Mouse (Mus musculus) erythroblast, embryonic 14.5 days (primary cell): ENCODE measurements at regions not wholly inside any gene's neighbourhood (a gene's known extent, or its start where the extent isn't known, plus 50 kb on each side); places are given as distances from the start of the nearest gene placed in this dataset.

ENCODE experiments used
- GATA1 ChIP-seq: IDR thresholded peaks from 2 replicates; pipeline ENCODE4 v1.6.1; 2012; ENCODE audit warnings: low read length, inconsistent platforms, mixed read lengths
- TAL1 ChIP-seq: IDR thresholded peaks from 3 replicates; pipeline ENCODE4 v1.6.1; 2012; ENCODE audit warnings: low read length, inconsistent platforms, mixed read lengths

DNA sequence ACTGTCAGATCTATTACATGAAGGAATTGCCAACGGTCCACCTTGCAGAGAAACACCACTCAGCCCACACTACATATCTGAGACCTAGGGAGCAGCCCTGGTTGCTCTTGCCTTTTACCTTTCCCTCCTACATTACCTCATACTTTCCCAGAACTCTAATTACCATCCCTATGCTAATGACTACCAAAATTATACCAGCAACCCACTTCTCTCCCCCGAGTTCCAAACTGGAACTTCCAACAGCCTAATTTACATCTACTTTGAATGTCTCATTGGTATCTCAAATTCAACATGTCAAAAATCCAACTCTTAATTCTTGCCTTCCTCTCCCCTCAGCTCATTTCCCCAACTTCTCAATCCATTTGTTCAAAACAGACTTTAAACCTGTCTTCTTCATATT is 124.9 kb upstream of the C030005K15Rik start:
- TF ChIP-seq GATA1 (no peak), TAL1 (no peak)
